In genomic region chr17:52165891-52166485, GRCm38 (mm10) we compare ENCODE assay signal across 20 mouse cellular contexts.
DNase-seq lines count a peak whose midpoint lies in the region; TF ChIP-seq lines count a peak whose summit lies in the region.
"Had no signal": no experiment of that assay in that cellular context is flagged by ENCODE, and none has a peak within 500 bp of the region (broad histone marks: within the 10 kb centered on the region; RNA-seq: fewer than 3 reads in every experiment).

No protein-coding gene starts in this region.

- WGBS in thymus, adult 2 months, result 35% methylated on average over 5 of the region's 5 CpGs

- H3K27ac ChIP-seq in thymus, adult 2 months (ENCODE audit: control insufficient read depth, insufficient read depth, low read length), result peak overlapping the region; percentile 71
- H3K27ac ChIP-seq: embryonic facial prominence, embryonic 15.5 days; forebrain, embryonic 15.5 days; heart, embryonic 13.5 days; hindbrain, embryonic 12.5 days had no signal

- H3K36me3 ChIP-seq in thymus, adult 2 months (ENCODE audit: control insufficient read depth, insufficient read depth, low read length), result no peaks in the 10 kb centered on the region
- H3K36me3 ChIP-seq: embryonic facial prominence, embryonic 15.5 days; forebrain, embryonic 15.5 days; heart, embryonic 13.5 days; hindbrain, embryonic 12.5 days had no signal

- peaks cover 28% of the 10 kb centered on the region for H3K4me1 ChIP-seq in thymus, adult 2 months (replicated peaks; ENCODE audit: control insufficient read depth, insufficient read depth, low read length)
- H3K4me1 ChIP-seq: embryonic facial prominence, embryonic 15.5 days; forebrain, embryonic 15.5 days; heart, embryonic 13.5 days; hindbrain, embryonic 12.5 days had no signal

- no peak for TF ChIP-seq POLR2A in thymus, adult 2 months (IDR thresholded peaks at IDR 0.05; ENCODE audit: control insufficient read depth, extremely low read depth, insufficient read depth, low read length, poor library complexity)

- H3K27me3 ChIP-seq in thymus, adult 2 months (ENCODE audit: control insufficient read depth, insufficient read depth, low read length), result no peaks in the 10 kb centered on the region
- H3K27me3 ChIP-seq: embryonic facial prominence, embryonic 15.5 days; forebrain, embryonic 15.5 days; heart, embryonic 13.5 days; hindbrain, embryonic 12.5 days had no signal

- intact Hi-C loops in left cerebral cortex, postnatal 14 days (cut with DNase I), result no loop called here

- no peak for DNase-seq in thymus, adult 2 months
- DNase-seq in thymus, postnatal 0 days (ENCODE audit: low spot score), result no peak
- DNase-seq in CD4-positive, CD25-positive, alpha-beta regulatory T cell, adult 2 months (ENCODE audit: low read depth, low spot score), result peak; percentile 53
- DNase-seq in induced T-regulatory cell, adult 2 months (ENCODE audit: low read depth), result peak; percentile 71
- no peak for DNase-seq in urinary bladder, adult 2 months (ENCODE audit: low spot score)
- no peak for DNase-seq in lung, postnatal 14 days
- DNase-seq in left cerebral cortex, postnatal 14 days (ENCODE audit: low spot score in 2 of 2), result no peak
- DNase-seq: adrenal gland, adult 8-10 months; adrenal gland, postnatal 36 days; cerebellum, adult 2 months; cerebellum, postnatal 10 days; embryo, embryonic 11 days; gastrocnemius, postnatal 36 days; heart, adult 11 months; heart, postnatal 36 days had no signal

- no peak for TF ChIP-seq CTCF in thymus, adult 2 months (IDR thresholded peaks at IDR 0.05; ENCODE audit: borderline replicate concordance, control insufficient read depth, extremely low read depth, insufficient read depth, low read length, poor library complexity)

- H3K4me3 ChIP-seq in thymus, adult 2 months (ENCODE audit: control insufficient read depth, insufficient read depth, low read length), result no peak overlapping the region
- H3K4me3 ChIP-seq: embryonic facial prominence, embryonic 15.5 days; erythroblast, embryonic 14.5 days; forebrain, embryonic 15.5 days; heart, embryonic 13.5 days; hindbrain, embryonic 12.5 days had no signal

Comparison
In these comparisons a context has a peak if more than half of its experiments do, and no peak if none do; other contexts are left out.
1. DNase-seq: peak in CD4-positive, CD25-positive, alpha-beta regulatory T cell, adult 2 months (single experiment) and induced T-regulatory cell, adult 2 months (single experiment); none in thymus, adult 2 months (single experiment), thymus, postnatal 0 days (single experiment), urinary bladder, adult 2 months (single experiment), lung, postnatal 14 days (single experiment) and left cerebral cortex, postnatal 14 days (0 of 2).